Mouse (Mus musculus) CD4-positive, CD25-positive, alpha-beta regulatory T cell, adult 2 months (primary cell): ENCODE measurements at regions not wholly inside any gene's neighbourhood (a gene's known extent, or its start where the extent isn't known, plus 50 kb on each side); places are given as distances from the start of the nearest gene placed in this dataset.

ENCODE experiments used
- DNase-seq: peaks from one replicate; pipeline ENCODE4 v3.0.0-alpha.2; 2012; ENCODE audit warnings: low read depth, low spot score

GRCm38 (mm10) chr1:69470614-69471250 is 216.3 kb downstream of the Ikzf2 start:
- DNase-seq, result no peak

- peak; percentile 16 for DNase-seq
These were observed 217.7 kb downstream of the Ikzf2 start for GRCm38 (mm10) chr1:69469158-69469901.

- DNase-seq, result no peak
These were observed 220.3 kb downstream of the Ikzf2 start for GRCm38 (mm10) chr1:69466534-69467275.

GRCm38 (mm10) chr1:69461191-69461590 is 225.9 kb downstream of the Ikzf2 start:
- DNase-seq, result peak; percentile 15

GRCm38 (mm10) chr1:69459899-69460298 is 227.1 kb downstream of the Ikzf2 start:
- DNase-seq, result no peak

GRCm38 (mm10) chr1:69457471-69457870 is 229.6 kb downstream of the Ikzf2 start:
- no peak for DNase-seq

- DNase-seq, result no peak
These were observed 233.1 kb downstream of the Ikzf2 start for GRCm38 (mm10) chr1:69453991-69454390.

- DNase-seq, result no peak
These were observed 234.1 kb downstream of the Ikzf2 start for GRCm38 (mm10) chr1:69452910-69453309.

GRCm38 (mm10) chr1:69450455-69450854 is 236.6 kb downstream of the Ikzf2 start:
- no peak for DNase-seq

GRCm38 (mm10) chr1:69447276-69447675 is 239.8 kb downstream of the Ikzf2 start:
- no peak for DNase-seq

- DNase-seq, result no peak
These were observed 242.3 kb downstream of the Ikzf2 start for GRCm38 (mm10) chr1:69444722-69445121.

GRCm38 (mm10) chr1:69443466-69443865 is 243.6 kb downstream of the Ikzf2 start:
- DNase-seq, result no peak

- DNase-seq, result no peak
These were observed 246.3 kb downstream of the Ikzf2 start for GRCm38 (mm10) chr1:69440564-69441334.

- no peak for DNase-seq
These were observed 250.0 kb downstream of the Ikzf2 start for GRCm38 (mm10) chr1:69437042-69437441.

- no peak for DNase-seq
These were observed 253.2 kb downstream of the Ikzf2 start for GRCm38 (mm10) chr1:69433655-69434357.

GRCm38 (mm10) chr1:69430683-69431407 is 256.2 kb downstream of the Ikzf2 start:
- no peak for DNase-seq

- DNase-seq, result no peak
These were observed 257.4 kb downstream of the Ikzf2 start for GRCm38 (mm10) chr1:69429632-69430031.

GRCm38 (mm10) chr1:69397676-69398075 is 289.4 kb downstream of the Ikzf2 start:
- DNase-seq, result no peak

- DNase-seq, result no peak
These were observed 274.5 kb upstream of the Erbb4 start for GRCm38 (mm10) chr1:69382374-69382773.

GRCm38 (mm10) chr1:69379741-69380140 is 271.9 kb upstream of the Erbb4 start:
- DNase-seq, result no peak
